Mouse (Mus musculus) forebrain, embryonic 10.5 days (tissue): ENCODE data around the gene Ubfd1. TPM values are rescaled to one million over a fixed set of nuclear protein-coding genes. Genes with fewer than 3 reads are reported as not detected.
A peak's percentile ranks its signal among the peaks of the same experiment; 100 is the strongest.
"Not testable (repeated sequence)": the region's sequence is repeated elsewhere in the genome, so short reads cannot be mapped to it uniquely, and the experiment has no call there.

Experiments used
- DNase-seq: peaks from one replicate; pipeline ENCODE4 v3.0.0-alpha.2; 2017; ENCODE audit warnings: low spot score; ENCODE audit errors: extremely low spot score
- H3K27ac ChIP-seq: fragments of 300-500 bp; sonication (generic); 2 replicates; pipeline ENCODE4 v1.5.1; 2016; ENCODE audit warnings: mild to moderate bottlenecking
- H3K27me3 ChIP-seq: fragments of 300-500 bp; sonication (generic); 2 replicates; pipeline ENCODE4 v1.6.1; 2016; ENCODE audit warnings: mild to moderate bottlenecking; ENCODE audit not compliant: poor library complexity, severe bottlenecking
- H3K36me3 ChIP-seq: fragments of 300-500 bp; sonication (generic); replicated peaks from 2 replicates; pipeline ENCODE4 v1.6.1; 2016; ENCODE audit warnings: mild to moderate bottlenecking, moderate library complexity
- H3K4me1 ChIP-seq: fragments of 300-500 bp; sonication (generic); 2 replicates; pipeline ENCODE4 v1.6.1; 2016
- H3K4me3 ChIP-seq: fragments of 300-500 bp; sonication (generic); 2 replicates; pipeline ENCODE4 v1.5.1; 2016; ENCODE audit warnings: mild to moderate bottlenecking, moderate library complexity
- H3K9me3 ChIP-seq: fragments of 300-500 bp; sonication (generic); 2 replicates; pipeline ENCODE4 v1.6.1; 2016; ENCODE audit warnings: mild to moderate bottlenecking, moderate library complexity
- WGBS: fragments of 180-500 bp; shearing (Covaris S2); methylation state at CpG from one replicate; pipeline ENCODE4 v1.1.7; 2016; 5-methylcytosine and 5-hydroxymethylcytosine counted together
- polyA plus RNA-seq: library from polyadenylated mRNA; unstranded; fragments of >200 nt; fragmentation: Nextera tagmentation; extraction: Ambion mirVana; gene quantifications from 2 replicates; pipeline ENCODE4 v1.2.1, GENCODE M21; 2016

Ubfd1 gene
- polyA plus RNA-seq, 1 experiment from 2014 or later, result 65.6 TPM

DNA sequence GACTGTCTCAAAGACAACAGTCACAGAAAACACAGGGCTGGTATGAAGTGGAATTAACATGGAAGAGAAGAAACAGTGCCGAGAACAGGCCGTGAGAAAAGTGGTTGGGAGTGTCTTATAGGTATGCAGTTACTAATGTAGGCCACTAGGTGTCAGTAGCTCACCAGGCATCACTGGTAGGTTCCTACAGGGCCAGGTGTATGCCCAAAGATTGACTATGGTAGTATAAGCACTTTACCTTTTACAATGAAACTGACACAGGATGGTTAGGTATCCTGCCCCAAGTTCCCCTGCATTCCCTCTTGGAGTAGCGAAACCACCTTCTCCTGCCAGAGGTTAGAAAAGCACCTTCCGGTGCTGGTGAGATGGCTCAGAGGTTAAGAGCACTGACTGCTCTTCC lies 32.2 kb downstream of the Ubfd1 start:
- H3K27me3 ChIP-seq, result no peaks in the 10 kb centered on the region
- peaks cover 20% of the 10 kb centered on the region for H3K4me1 ChIP-seq
- DNase-seq, result peak; percentile 27
- H3K4me3 ChIP-seq, result no peak overlapping the region
- 73% methylated on average over 4 of the region's 4 CpGs for WGBS
- peaks cover 58% of the 10 kb centered on the region for H3K36me3 ChIP-seq
- H3K27ac ChIP-seq, result no peak overlapping the region
- H3K9me3 ChIP-seq, result no peaks in the 10 kb centered on the region

DNA sequence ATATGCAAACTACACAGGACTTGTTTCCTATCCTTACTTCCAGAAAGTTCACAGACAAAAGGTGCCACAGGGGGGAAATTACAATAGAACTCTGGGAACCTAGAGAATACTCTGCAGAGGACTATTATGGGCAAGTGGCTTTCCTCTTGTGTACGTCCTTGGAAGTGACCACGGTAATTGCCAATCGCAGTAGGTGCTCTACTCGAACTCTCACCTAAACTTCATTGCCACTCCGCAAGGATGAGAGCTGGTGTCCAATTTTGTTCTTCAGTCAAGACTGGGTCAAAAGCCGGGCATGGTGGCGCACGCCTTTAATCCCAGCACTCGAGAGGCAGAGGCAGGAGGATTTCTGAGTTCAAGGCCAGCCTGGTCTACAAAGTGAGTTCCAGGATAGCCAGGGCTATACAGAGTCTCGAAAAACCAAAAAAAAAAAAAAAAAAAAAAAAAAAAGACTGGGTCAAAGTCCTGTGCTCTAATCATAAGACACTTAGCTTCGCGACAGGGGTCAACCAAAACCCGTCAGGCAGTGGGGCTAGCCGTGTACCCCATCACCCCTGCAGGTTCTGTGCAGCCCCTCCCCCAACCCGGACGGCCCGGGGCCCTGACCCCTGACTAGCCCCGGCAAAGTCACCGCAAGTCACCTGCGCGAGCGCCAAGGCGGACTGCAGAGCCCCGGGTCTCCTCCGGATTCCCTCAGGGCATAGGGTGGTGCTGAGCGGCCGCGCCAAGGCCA lies 34.2 kb downstream of the Ubfd1 start:
- H3K27me3 ChIP-seq, H3K9me3 ChIP-seq: not testable (repeated sequence)
- WGBS, result 4% methylated on average over 28 of the region's 28 CpGs
- Histone ChIP-seq H3K36me3 (peaks cover 38% of the 10 kb centered on the region), H3K4me3 (peak overlapping the region; percentile 75), H3K4me1 (peaks cover 20% of the 10 kb centered on the region), H3K27ac (peak overlapping the region; percentile 93)
- DNase-seq, result peak; percentile 71

DNA sequence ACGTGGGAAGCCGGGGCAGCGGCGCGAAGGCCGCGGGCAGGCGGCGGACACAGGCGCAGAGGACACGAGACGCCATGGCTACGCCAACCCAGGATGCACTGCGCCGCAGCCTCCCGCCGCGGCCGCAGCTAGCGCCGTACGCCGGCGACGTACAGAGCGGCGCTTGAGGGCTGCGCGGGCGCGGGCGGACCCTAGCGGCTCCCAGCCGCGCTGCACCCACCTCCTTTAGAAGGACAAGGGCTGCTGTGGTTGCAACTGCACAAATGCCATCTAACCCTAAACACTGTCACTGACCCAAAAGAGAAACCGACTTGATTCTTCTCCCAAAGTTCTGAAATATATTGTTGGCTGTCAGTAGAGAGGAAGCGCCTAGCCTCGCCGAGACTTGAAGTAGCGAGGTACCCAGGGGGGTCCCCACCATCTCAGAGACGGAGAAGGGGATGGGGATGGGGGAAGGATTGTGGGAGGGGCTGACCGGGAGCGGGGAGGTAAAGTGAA lies 34.8 kb downstream of the Ubfd1 start, which contains the start of gene Ndufab1:
TSS of gene Ndufab1 (minus strand) at position 140 of the 498 bp plus-strand sequence.
- H3K4me3 ChIP-seq, result peak within 1 kb of the TSS; percentile 75
- DNase-seq, result peak; percentile 82
- peak within 1 kb of the TSS; percentile 93 for H3K27ac ChIP-seq
- no peaks in the 10 kb centered on the region for H3K9me3 ChIP-seq
- H3K36me3 ChIP-seq, result peaks cover 36% of the 10 kb centered on the region
- WGBS, result 0% methylated on average over 43 of the region's 43 CpGs
- H3K27me3 ChIP-seq, result no peaks in the 10 kb centered on the region
- H3K4me1 ChIP-seq, result peaks cover 20% of the 10 kb centered on the region

DNA sequence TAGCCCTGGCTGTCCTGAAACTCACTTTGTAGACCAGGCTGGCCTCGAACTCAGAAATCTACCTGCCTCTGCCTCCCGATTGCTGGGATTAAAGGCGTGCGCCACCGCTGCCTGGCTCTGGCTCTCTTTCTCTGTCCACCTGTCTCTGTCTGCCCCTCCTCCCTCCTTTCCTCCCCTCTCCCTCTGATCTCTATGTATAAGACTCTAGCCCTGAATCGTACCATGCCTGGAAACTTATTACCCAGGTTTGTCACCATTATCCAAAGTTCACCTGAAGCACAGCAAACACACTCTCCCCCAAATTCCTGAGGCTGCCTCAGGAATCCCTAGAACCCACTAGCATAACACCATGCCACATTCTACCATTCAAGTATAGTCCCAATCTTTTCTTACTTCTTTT lies 41.2 kb downstream of the Ubfd1 start:
- H3K4me1 ChIP-seq, result no peaks in the 10 kb centered on the region
- no peak overlapping the region for H3K4me3 ChIP-seq
- WGBS, result 96% methylated on average over 6 of the region's 6 CpGs
- H3K36me3 ChIP-seq, result peaks cover 65% of the 10 kb centered on the region
- H3K27ac ChIP-seq, result no peak overlapping the region
- no peaks in the 10 kb centered on the region for H3K27me3 ChIP-seq
- DNase-seq, result no peak
- no peaks in the 10 kb centered on the region for H3K9me3 ChIP-seq

DNA sequence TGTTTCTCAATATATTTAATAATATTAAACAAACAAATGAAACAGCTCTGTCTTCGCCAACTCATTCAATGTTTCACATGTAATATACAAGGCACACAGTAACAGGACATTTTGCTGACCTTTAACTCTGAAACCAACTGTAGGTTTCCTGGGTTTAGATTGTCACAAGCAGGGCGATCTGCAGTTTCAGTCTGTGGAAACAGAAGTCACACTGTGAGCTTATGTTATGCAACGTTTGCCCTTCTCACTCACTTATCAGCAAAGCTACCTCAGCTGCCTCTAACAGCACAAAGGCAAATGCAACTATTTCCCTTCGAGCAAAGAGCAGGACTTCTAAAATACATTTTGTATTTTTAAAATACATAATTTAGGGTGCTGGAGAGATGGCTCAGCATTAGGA lies 56.5 kb downstream of the Ubfd1 start:
- no peak overlapping the region for H3K4me3 ChIP-seq
- peaks cover 95% of the 10 kb centered on the region for H3K36me3 ChIP-seq
- H3K27me3 ChIP-seq, result no peaks in the 10 kb centered on the region
- WGBS, result 85% methylated on average over 4 of the region's 4 CpGs
- H3K4me1 ChIP-seq, result no peaks in the 10 kb centered on the region
- no peak for DNase-seq
- H3K27ac ChIP-seq, result no peak overlapping the region
- no peaks in the 10 kb centered on the region for H3K9me3 ChIP-seq

DNA sequence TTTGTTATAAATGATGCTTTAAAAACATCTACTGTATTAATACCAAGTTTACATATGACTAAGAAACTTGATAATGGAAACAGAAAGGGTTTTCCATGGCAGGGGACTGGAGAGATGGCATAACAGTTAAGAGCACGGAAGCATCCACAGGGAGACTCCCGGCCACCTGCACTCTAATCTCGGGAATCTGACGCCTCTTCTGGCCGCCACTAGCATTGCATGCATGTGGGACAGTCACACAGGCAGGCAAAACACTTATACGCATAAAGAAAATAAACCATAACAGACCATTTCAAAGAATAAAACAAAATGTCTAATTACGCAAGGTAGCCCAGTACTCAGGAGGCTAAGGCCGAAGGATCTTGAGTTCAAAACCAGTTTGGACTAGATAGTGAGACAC lies 58.7 kb downstream of the Ubfd1 start:
- 80% methylated on average over 8 of the region's 8 CpGs for WGBS
- no peak for DNase-seq

DNA sequence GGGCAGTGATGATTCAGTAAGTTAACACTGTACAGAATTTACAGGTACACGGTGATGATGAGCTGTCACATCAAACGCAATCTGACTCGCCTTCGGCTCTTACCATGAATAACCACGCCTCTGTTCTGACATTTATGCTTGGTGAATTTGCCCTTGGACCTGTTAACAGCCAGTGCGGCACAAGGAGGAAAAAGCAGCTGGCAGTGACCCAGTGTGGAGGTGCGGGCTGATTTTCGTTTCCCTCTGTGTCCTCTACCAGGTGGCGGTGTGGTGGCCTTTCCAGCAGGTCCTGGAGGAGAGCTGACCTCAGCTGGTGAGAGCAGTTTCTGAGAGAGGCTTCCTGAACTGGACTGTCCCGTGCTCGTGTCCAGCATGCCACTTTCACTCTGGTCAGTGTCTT lies 60.0 kb downstream of the Ubfd1 start:
- peaks cover 79% of the 10 kb centered on the region for H3K36me3 ChIP-seq
- no peak overlapping the region for H3K27ac ChIP-seq
- peaks cover 10% of the 10 kb centered on the region for H3K4me1 ChIP-seq
- no peaks in the 10 kb centered on the region for H3K27me3 ChIP-seq
- no peaks in the 10 kb centered on the region for H3K9me3 ChIP-seq
- 95% methylated on average over 11 of the region's 11 CpGs for WGBS
- DNase-seq, result no peak
- no peak overlapping the region for H3K4me3 ChIP-seq

More for the DNA sequence above, 58.7 kb downstream of the Ubfd1 start:
- no peaks in the 10 kb centered on the region for H3K27me3 ChIP-seq
- no peaks in the 10 kb centered on the region for H3K9me3 ChIP-seq
- no peak overlapping the region for H3K4me3 ChIP-seq
- H3K27ac ChIP-seq, result no peak overlapping the region
- no peaks in the 10 kb centered on the region for H3K4me1 ChIP-seq
- H3K36me3 ChIP-seq, result peaks cover 92% of the 10 kb centered on the region

Other genes with a start within 250 kb of the Ubfd1 start
- 0.10 TPM in 1 of 2 replicates, not detected in the other for gene Scnn1b, start 202.1 kb upstream of the Ubfd1 start, polyA plus RNA-seq
- 23.3 TPM in 2 replicates for gene Cog7, start 85.5 kb upstream of the Ubfd1 start, polyA plus RNA-seq
- gene Gga2, start 46.0 kb upstream of the Ubfd1 start, polyA plus RNA-seq, result 93.2 and 98.7 TPM in 2 replicates
- gene Ears2, start 88 bp downstream of the Ubfd1 start, polyA plus RNA-seq, result 18.6 and 20.9 TPM in 2 replicates
- 757 and 765 TPM in 2 replicates for gene Ndufab1, start 34.7 kb downstream of the Ubfd1 start, polyA plus RNA-seq
- gene Palb2, start 65.8 kb downstream of the Ubfd1 start, polyA plus RNA-seq, result 27.1 and 30.0 TPM in 2 replicates
- gene Dctn5, start 65.9 kb downstream of the Ubfd1 start, polyA plus RNA-seq, result 118 and 121 TPM in 2 replicates
- gene Plk1, start 92.3 kb downstream of the Ubfd1 start, polyA plus RNA-seq, result 247 and 262 TPM in 2 replicates
- not detected in 2 replicates for gene Ern2, start 119.0 kb downstream of the Ubfd1 start, polyA plus RNA-seq
- gene Chp2, start 152.3 kb downstream of the Ubfd1 start, polyA plus RNA-seq, result not detected in 2 replicates
- gene Prkcb, start 221.6 kb downstream of the Ubfd1 start, polyA plus RNA-seq, result 3.5 and 4.6 TPM in 2 replicates